Mouse (Mus musculus): ENCODE measurements around the gene Isx. TPM values are rescaled to one million over a fixed set of nuclear protein-coding genes. Genes with fewer than 3 reads are reported as not detected.

Isx gene
- polyA plus RNA-seq, 1 experiment from 2014 or later, result 1.2 TPM

DNA sequence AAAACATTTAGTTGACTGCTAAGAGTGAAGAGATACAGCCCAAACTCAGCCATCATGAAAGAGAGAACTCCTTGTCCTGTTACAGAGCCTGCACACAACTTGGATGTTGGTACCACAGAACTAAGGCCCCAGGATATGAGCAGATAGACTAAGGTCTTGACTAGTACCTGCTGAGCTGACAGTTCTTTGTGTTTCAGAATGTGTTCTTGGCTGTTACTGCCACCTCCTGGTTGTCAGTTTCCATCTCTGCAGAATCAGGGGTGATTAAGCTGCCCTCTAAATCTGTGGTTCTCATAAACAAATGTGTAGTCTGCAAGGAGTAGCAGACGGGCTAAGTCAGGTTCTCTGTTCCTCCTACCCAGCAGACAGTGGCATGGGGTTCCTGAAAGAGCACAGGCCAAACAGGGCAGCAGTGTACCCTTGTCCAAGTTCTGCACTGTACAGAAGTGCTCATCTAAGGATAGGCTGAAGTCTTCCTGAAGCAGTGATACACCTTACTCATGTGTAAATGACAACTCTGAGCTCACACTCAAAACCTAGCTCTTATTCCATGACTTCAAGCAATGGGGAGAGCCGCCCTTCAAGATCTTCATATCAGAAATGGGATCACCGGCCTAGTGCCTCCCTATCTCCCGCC lies 49.0 kb downstream of the Isx start:
- Histone ChIP-seq H3K27ac (replicated peaks) (no peak overlapping the region), H3K9me3 (ENCODE audit: control insufficient read depth, low read length) (no peaks in the 10 kb centered on the region), H3K9ac (ENCODE audit: low read length) (no peak overlapping the region), H3K27me3 (ENCODE audit: control insufficient read depth, insufficient read depth, low read length) (no peaks in the 10 kb centered on the region), H3K4me1 (replicated peaks; ENCODE audit: control insufficient read depth, insufficient read depth) (no peaks in the 10 kb centered on the region), H3K4me3 (ENCODE audit: low read depth, low read length) (no peak overlapping the region), H3K4me2 (replicated peaks; ENCODE audit: low read depth) (no peak overlapping the region), H3K36me3 (ENCODE audit: control insufficient read depth, insufficient read depth, low read length) (no peaks in the 10 kb centered on the region)
- ATAC-seq (ENCODE audit: low FRiP score, low TSS enrichment) (no peak), DNase-seq (ENCODE audit: low spot score) (no peak)
- no peak for TF ChIP-seq EP300 (optimal IDR thresholded peaks at IDR 0.05)
- peak; percentile 56 for TF ChIP-seq CTCF (IDR thresholded peaks at IDR 0.05; ENCODE audit: low read depth)
- 63% methylated on average over 4 of the region's 4 CpGs for WGBS

DNA sequence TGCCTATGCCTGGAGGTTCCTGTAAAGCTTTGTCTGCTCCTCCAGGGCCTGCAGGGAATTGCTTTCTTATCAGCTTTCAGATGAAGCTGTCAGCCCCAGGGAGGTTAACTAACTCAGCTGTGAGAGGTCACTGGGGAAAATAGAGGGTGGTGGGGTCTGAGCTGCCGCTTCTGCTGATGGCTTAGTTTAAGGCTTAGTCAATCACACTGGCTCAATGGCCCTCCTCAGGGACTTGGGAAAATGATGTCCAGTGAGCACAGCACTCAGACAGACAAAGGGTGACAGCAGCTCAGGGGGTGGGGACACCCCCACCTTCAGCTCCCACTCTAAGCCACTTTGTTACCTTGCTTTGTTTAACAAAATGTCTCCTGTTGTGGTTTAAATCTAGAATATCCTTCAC lies 55.0 kb downstream of the Isx start:
- H3K4me2 ChIP-seq (replicated peaks; ENCODE audit: low read depth), result no peak overlapping the region
- H3K9me3 ChIP-seq (ENCODE audit: control insufficient read depth, low read length), result no peaks in the 10 kb centered on the region
- no peak overlapping the region for H3K4me3 ChIP-seq (ENCODE audit: low read depth, low read length)
- TF ChIP-seq EP300 (optimal IDR thresholded peaks at IDR 0.05), result no peak
- no peak for TF ChIP-seq CTCF (IDR thresholded peaks at IDR 0.05; ENCODE audit: low read depth)
- DNase-seq (ENCODE audit: low spot score) (no peak), ATAC-seq (ENCODE audit: low FRiP score, low TSS enrichment) (no peak)
- H3K9ac ChIP-seq (ENCODE audit: low read length), result no peak overlapping the region
- H3K27ac ChIP-seq (replicated peaks), result no peak overlapping the region
- H3K36me3 ChIP-seq (ENCODE audit: control insufficient read depth, insufficient read depth, low read length), result no peaks in the 10 kb centered on the region
- H3K4me1 ChIP-seq (replicated peaks; ENCODE audit: control insufficient read depth, insufficient read depth), result no peaks in the 10 kb centered on the region
- WGBS, result 37% methylated on average over 1 of the region's 1 CpGs
- no peaks in the 10 kb centered on the region for H3K27me3 ChIP-seq (ENCODE audit: control insufficient read depth, insufficient read depth, low read length)

GRCm38 (mm10) chr8:74930731-74931130 lies 57.8 kb downstream of the Isx start:
- TF ChIP-seq CTCF (IDR thresholded peaks at IDR 0.05; ENCODE audit: low read depth) (peak; percentile 83), EP300 (optimal IDR thresholded peaks at IDR 0.05) (no peak)
- Histone ChIP-seq H3K9ac (ENCODE audit: low read length) (no peak overlapping the region), H3K9me3 (ENCODE audit: control insufficient read depth, low read length) (no peaks in the 10 kb centered on the region), H3K4me2 (replicated peaks; ENCODE audit: low read depth) (no peak overlapping the region), H3K36me3 (ENCODE audit: control insufficient read depth, insufficient read depth, low read length) (no peaks in the 10 kb centered on the region), H3K4me3 (ENCODE audit: low read depth, low read length) (no peak overlapping the region), H3K4me1 (replicated peaks; ENCODE audit: control insufficient read depth, insufficient read depth) (no peaks in the 10 kb centered on the region), H3K27ac (replicated peaks) (no peak overlapping the region), H3K27me3 (ENCODE audit: control insufficient read depth, insufficient read depth, low read length) (no peaks in the 10 kb centered on the region)
- 25% methylated on average over 3 of the region's 3 CpGs for WGBS
- ATAC-seq (ENCODE audit: low FRiP score, low TSS enrichment) (0 out of 2 replicates have a peak, but pooled peaks have one; percentile 30), DNase-seq (ENCODE audit: low spot score) (peak; percentile 28)

DNA sequence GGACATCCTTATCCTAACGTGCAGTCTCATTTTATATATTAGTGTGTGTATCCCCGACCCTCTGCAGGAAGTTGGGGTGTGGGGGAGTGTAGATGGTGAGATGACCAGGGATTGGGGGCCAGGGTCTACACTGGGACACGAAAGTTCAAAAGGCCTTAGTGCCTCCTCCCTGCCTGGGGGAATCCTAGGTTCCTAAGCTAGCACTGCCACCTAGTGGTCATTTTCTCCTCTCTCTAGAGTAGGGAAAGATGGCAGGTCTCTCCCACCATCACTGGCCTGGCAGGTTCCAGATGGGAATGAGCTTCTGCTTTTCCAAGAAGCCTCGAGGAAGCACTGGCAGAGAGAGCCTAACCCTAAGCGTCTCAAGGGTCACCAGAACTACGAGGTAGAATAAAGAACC lies 62.3 kb downstream of the Isx start:
- no peaks in the 10 kb centered on the region for H3K9me3 ChIP-seq (ENCODE audit: control insufficient read depth, low read length)
- no peak overlapping the region for H3K27ac ChIP-seq (replicated peaks)
- TF ChIP-seq CTCF (IDR thresholded peaks at IDR 0.05; ENCODE audit: low read depth) (peak; percentile 83), EP300 (optimal IDR thresholded peaks at IDR 0.05) (no peak)
- H3K4me1 ChIP-seq (replicated peaks; ENCODE audit: control insufficient read depth, insufficient read depth), result no peaks in the 10 kb centered on the region
- H3K9ac ChIP-seq (ENCODE audit: low read length), result no peak overlapping the region
- ATAC-seq (ENCODE audit: low FRiP score, low TSS enrichment), result peak; percentile 45; the same call in 1 of the 2 replicates
- no peak overlapping the region for H3K4me2 ChIP-seq (replicated peaks; ENCODE audit: low read depth)
- no peaks in the 10 kb centered on the region for H3K27me3 ChIP-seq (ENCODE audit: control insufficient read depth, insufficient read depth, low read length)
- no peak overlapping the region for H3K4me3 ChIP-seq (ENCODE audit: low read depth, low read length)
- peak; percentile 28 for DNase-seq (ENCODE audit: low spot score)
- no peaks in the 10 kb centered on the region for H3K36me3 ChIP-seq (ENCODE audit: control insufficient read depth, insufficient read depth, low read length)
- WGBS, result 28% methylated on average over 6 of the region's 6 CpGs

- Histone ChIP-seq H3K4me3 (ENCODE audit: low read depth, low read length) (no peak overlapping the region), H3K27ac (replicated peaks) (no peak overlapping the region), H3K27me3 (ENCODE audit: control insufficient read depth, insufficient read depth, low read length) (no peaks in the 10 kb centered on the region), H3K4me1 (replicated peaks; ENCODE audit: control insufficient read depth, insufficient read depth) (no peaks in the 10 kb centered on the region), H3K9ac (ENCODE audit: low read length) (no peak overlapping the region), H3K4me2 (replicated peaks; ENCODE audit: low read depth) (no peak overlapping the region), H3K36me3 (ENCODE audit: control insufficient read depth, insufficient read depth, low read length) (no peaks in the 10 kb centered on the region), H3K9me3 (ENCODE audit: control insufficient read depth, low read length) (no peaks in the 10 kb centered on the region)
- ATAC-seq (ENCODE audit: low FRiP score, low TSS enrichment) (no peak), DNase-seq (ENCODE audit: low spot score) (no peak)
- 86% methylated on average over 2 of the region's 2 CpGs for WGBS
- TF ChIP-seq CTCF (IDR thresholded peaks at IDR 0.05; ENCODE audit: low read depth) (no peak), EP300 (optimal IDR thresholded peaks at IDR 0.05) (no peak)
Observed at GRCm38 (mm10) chr8:74936656-74937055, 63.7 kb downstream of the Isx start.

- no peak for TF ChIP-seq CTCF (IDR thresholded peaks at IDR 0.05; ENCODE audit: low read depth)
- TF ChIP-seq EP300 (optimal IDR thresholded peaks at IDR 0.05), result no peak
- Histone ChIP-seq H3K9ac (ENCODE audit: low read length) (no peak overlapping the region), H3K4me3 (ENCODE audit: low read depth, low read length) (no peak overlapping the region), H3K4me2 (replicated peaks; ENCODE audit: low read depth) (no peak overlapping the region), H3K9me3 (ENCODE audit: control insufficient read depth, low read length) (no peaks in the 10 kb centered on the region), H3K27ac (replicated peaks) (no peak overlapping the region), H3K27me3 (ENCODE audit: control insufficient read depth, insufficient read depth, low read length) (no peaks in the 10 kb centered on the region), H3K4me1 (replicated peaks; ENCODE audit: control insufficient read depth, insufficient read depth) (no peaks in the 10 kb centered on the region), H3K36me3 (ENCODE audit: control insufficient read depth, insufficient read depth, low read length) (no peaks in the 10 kb centered on the region)
- DNase-seq (ENCODE audit: low spot score), result no peak
- ATAC-seq (ENCODE audit: low FRiP score, low TSS enrichment), result no peak
- WGBS, result 94% methylated on average over 3 of the region's 3 CpGs
Observed at GRCm38 (mm10) chr8:74942056-74942455, 69.1 kb downstream of the Isx start.

Other genes starting within 250 kb of the Isx start
- gene Hmgxb4, start 120.2 kb downstream of the Isx start, polyA plus RNA-seq (2015; fragmentation: Nextera tagmentation; extraction: Ambion mirVana), result 9.9 and 11.4 TPM in 2 replicates
- 39.2 and 45.6 TPM in 2 replicates for gene Tom1, start 160.5 kb downstream of the Isx start, polyA plus RNA-seq (2015; fragmentation: Nextera tagmentation; extraction: Ambion mirVana)
- 59.0 and 61.4 TPM in 2 replicates for gene Hmox1, start 220.4 kb downstream of the Isx start, polyA plus RNA-seq (2015; fragmentation: Nextera tagmentation; extraction: Ambion mirVana)
- gene Mcm5, start 236.4 kb downstream of the Isx start, polyA plus RNA-seq (2015; fragmentation: Nextera tagmentation; extraction: Ambion mirVana), result 29.2 and 29.4 TPM in 2 replicates

Data from stomach, postnatal 0 days (tissue).